Mouse (Mus musculus) midbrain, embryonic 16.5 days (tissue): Measurements from ENCODE around the gene Ptgir. TPM values are rescaled to one million over a fixed set of nuclear protein-coding genes. Genes with fewer than 3 reads are reported as not detected.

Experiments
- ATAC-seq: fragments of 200-750 bp; cut with Nextera tagmentation; 2 replicates; pipeline ENCODE4 v1.8.0; 2017; ENCODE audit warnings: moderate TSS enrichment
- H3K27ac ChIP-seq: fragments of 300-500 bp; sonication (generic); 2 replicates; pipeline ENCODE4 v1.5.1; 2014; ENCODE audit warnings: mild to moderate bottlenecking, low read length, mixed read lengths
- H3K27me3 ChIP-seq: fragments of 300-500 bp; sonication (generic); 2 replicates; pipeline ENCODE4 v1.6.1; 2014; ENCODE audit warnings: low read depth, low read length, mixed read lengths; ENCODE audit not compliant: control insufficient read depth, insufficient read depth
- H3K36me3 ChIP-seq: fragments of 300-500 bp; sonication (generic); 2 replicates; pipeline ENCODE4 v1.6.1; 2014; ENCODE audit warnings: mild to moderate bottlenecking, low read length, moderate library complexity, mixed read lengths; ENCODE audit not compliant: control insufficient read depth, insufficient read depth
- H3K4me1 ChIP-seq: fragments of 300-500 bp; sonication (generic); 2 replicates; pipeline ENCODE4 v1.6.1; 2014; ENCODE audit warnings: mild to moderate bottlenecking, low read length, mixed read lengths; ENCODE audit not compliant: control insufficient read depth, insufficient read depth
- H3K4me2 ChIP-seq: fragments of 300-500 bp; sonication (generic); 2 replicates; pipeline ENCODE4 v1.6.1; 2014; ENCODE audit warnings: mild to moderate bottlenecking, low read length, mixed read lengths
- H3K4me3 ChIP-seq: fragments of 300-500 bp; sonication (generic); 2 replicates; pipeline ENCODE4 v1.5.1; 2014; ENCODE audit warnings: low read depth, mild to moderate bottlenecking, low read length, moderate library complexity, mixed read lengths
- H3K9ac ChIP-seq: fragments of 300-500 bp; sonication (generic); 2 replicates; pipeline ENCODE4 v1.6.1; 2014; ENCODE audit warnings: low read depth, low read length, mixed read lengths
- H3K9me3 ChIP-seq: fragments of 300-500 bp; sonication (generic); replicated peaks from 2 replicates; pipeline ENCODE4 v1.6.1; 2014; ENCODE audit warnings: mild to moderate bottlenecking, low read length, mixed read lengths; ENCODE audit not compliant: control insufficient read depth, poor library complexity, severe bottlenecking
- WGBS: fragments of 180-500 bp; shearing (Covaris S2); extraction: QIAGEN DNeasy Blood & Tissue Kit; methylation state at CpG from one replicate; pipeline ENCODE4 v1.1.7; 2014; 5-methylcytosine and 5-hydroxymethylcytosine counted together
- polyA plus RNA-seq: library from polyadenylated mRNA; unstranded; fragments of >200 nt; fragmentation: Nextera tagmentation; extraction: Ambion mirVana; gene quantifications from 2 replicates; pipeline ENCODE4 v1.2.1, GENCODE M21; 2015

Ptgir gene
- polyA plus RNA-seq, 1 experiment from 2014 or later, result 0.23 TPM

GRCm38 (mm10) chr7:16923283-16924036 lies 17.2 kb downstream of the Ptgir start:
- Histone ChIP-seq H3K4me1 (peaks cover 32% of the 10 kb centered on the region), H3K27ac (peak overlapping the region; percentile 96), H3K9me3 (no peaks in the 10 kb centered on the region), H3K4me2 (peak overlapping the region; percentile 79), H3K4me3 (peak overlapping the region; percentile 74), H3K27me3 (no peaks in the 10 kb centered on the region), H3K36me3 (peaks cover 10% of the 10 kb centered on the region; the same call in 1 of the 2 replicates), H3K9ac (peak overlapping the region; percentile 90)
- 0% methylated on average over 55 of the region's 57 CpGs for WGBS
- ATAC-seq, result peak; percentile 8

- H3K27ac ChIP-seq, result peak within 1 kb of the TSS; percentile 96
- H3K4me2 ChIP-seq, result peak within 1 kb of the TSS; percentile 79
- ATAC-seq, result peak; percentile 91
- H3K4me3 ChIP-seq, result peak within 1 kb of the TSS; percentile 74
- no peaks in the 10 kb centered on the region for H3K9me3 ChIP-seq
- H3K36me3 ChIP-seq, result peaks cover 3% of the 10 kb centered on the region; the same call in 1 of the 2 replicates
- H3K27me3 ChIP-seq, result no peaks in the 10 kb centered on the region
- 1% methylated on average over 61 of the region's 64 CpGs for WGBS
- H3K4me1 ChIP-seq, result peaks cover 30% of the 10 kb centered on the region
- peak within 1 kb of the TSS; percentile 90 for H3K9ac ChIP-seq
These were observed 17.9 kb downstream of the Ptgir start, which contains the start of gene Calm3 for GRCm38 (mm10) chr7:16924037-16924834. TSS of gene Calm3 (minus strand) at chr7:16924114.

GRCm38 (mm10) chr7:16928341-16928740 lies 22.1 kb downstream of the Ptgir start:
- WGBS, result 34% methylated on average over 2 of the region's 2 CpGs
- no peak for ATAC-seq
- no peak overlapping the region for H3K4me3 ChIP-seq
- no peaks in the 10 kb centered on the region for H3K36me3 ChIP-seq
- H3K9ac ChIP-seq, result no peak overlapping the region
- H3K9me3 ChIP-seq, result no peaks in the 10 kb centered on the region
- no peak overlapping the region for H3K27ac ChIP-seq
- no peak overlapping the region for H3K4me2 ChIP-seq
- H3K4me1 ChIP-seq, result peaks cover 14% of the 10 kb centered on the region
- no peaks in the 10 kb centered on the region for H3K27me3 ChIP-seq

GRCm38 (mm10) chr7:16930850-16931249 lies 24.6 kb downstream of the Ptgir start:
- H3K4me3 ChIP-seq, result no peak overlapping the region
- 0 out of 2 replicates have a peak overlapping the region, but pooled peaks have one; percentile 24 for H3K27ac ChIP-seq
- H3K9me3 ChIP-seq, result no peaks in the 10 kb centered on the region
- no peak for ATAC-seq
- no peaks in the 10 kb centered on the region for H3K27me3 ChIP-seq
- H3K4me2 ChIP-seq, result no peak overlapping the region
- H3K36me3 ChIP-seq, result no peaks in the 10 kb centered on the region
- WGBS, result 0% methylated on average over 1 of the region's 1 CpGs
- peaks cover 20% of the 10 kb centered on the region for H3K4me1 ChIP-seq
- H3K9ac ChIP-seq, result no peak overlapping the region

GRCm38 (mm10) chr7:16931968-16932627 lies 25.8 kb downstream of the Ptgir start:
- no peak overlapping the region for H3K9ac ChIP-seq
- H3K4me2 ChIP-seq, result no peak overlapping the region
- H3K4me1 ChIP-seq, result peaks cover 20% of the 10 kb centered on the region
- no peak overlapping the region for H3K4me3 ChIP-seq
- WGBS, result 16% methylated on average over 14 of the region's 14 CpGs
- H3K27me3 ChIP-seq, result no peaks in the 10 kb centered on the region
- ATAC-seq, result peak; percentile 52
- H3K9me3 ChIP-seq, result no peaks in the 10 kb centered on the region
- no peaks in the 10 kb centered on the region for H3K36me3 ChIP-seq
- peak overlapping the region; percentile 78 for H3K27ac ChIP-seq

DNA sequence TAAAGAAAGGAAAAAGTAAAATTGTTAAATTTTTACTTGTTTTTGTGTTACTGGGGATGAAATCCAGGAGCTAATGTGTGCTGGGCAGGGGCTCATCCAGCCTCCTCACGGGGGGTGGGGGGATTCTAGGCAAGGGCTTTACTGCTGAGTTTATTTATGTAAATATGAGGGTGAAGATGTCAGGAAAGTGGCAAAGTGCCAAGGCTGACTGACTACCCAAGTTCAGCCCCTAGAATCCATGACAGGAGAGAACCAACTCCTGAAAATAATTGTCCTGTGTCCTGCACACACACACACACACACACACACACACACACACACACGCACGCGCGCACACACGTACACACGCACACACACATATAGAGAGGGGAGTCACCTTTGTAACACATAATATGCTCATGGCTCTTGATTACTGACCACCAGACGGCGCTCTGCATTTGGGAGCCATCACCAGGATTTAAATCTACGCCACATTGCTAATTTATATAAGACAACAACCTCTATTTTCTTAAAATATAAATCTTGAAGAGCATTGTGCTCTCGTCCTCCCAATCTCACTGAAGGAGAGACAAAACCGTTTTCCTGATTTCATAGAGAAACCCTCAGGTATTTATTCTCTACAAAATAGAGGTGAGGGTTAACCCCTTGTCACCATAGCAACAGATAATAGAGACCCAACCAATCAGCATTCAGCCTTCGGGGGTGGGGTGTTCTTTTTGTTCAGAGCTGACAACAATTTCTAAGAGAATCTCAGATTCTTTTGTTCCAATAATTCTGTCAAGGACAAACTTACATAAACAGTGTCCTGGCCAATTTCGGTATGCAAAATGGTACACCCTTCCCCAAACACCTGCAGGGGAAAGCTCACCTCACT lies 26.7 kb downstream of the Ptgir start:
- 18% methylated on average over 14 of the region's 14 CpGs for WGBS
- peak; percentile 63 for ATAC-seq
- peak overlapping the region; percentile 36; the same call in 1 of the 2 replicates for H3K9ac ChIP-seq

GRCm38 (mm10) chr7:16937312-16937711 lies 31.0 kb downstream of the Ptgir start:
- no peak for ATAC-seq
- Histone ChIP-seq H3K27me3 (no peaks in the 10 kb centered on the region), H3K27ac (no peak overlapping the region), H3K9me3 (no peaks in the 10 kb centered on the region), H3K4me3 (no peak overlapping the region), H3K4me1 (peaks cover 50% of the 10 kb centered on the region), H3K9ac (no peak overlapping the region), H3K4me2 (no peak overlapping the region), H3K36me3 (no peaks in the 10 kb centered on the region)
- 52% methylated on average over 4 of the region's 4 CpGs for WGBS

More for the DNA sequence above, 26.7 kb downstream of the Ptgir start:
- Histone ChIP-seq H3K9me3 (no peaks in the 10 kb centered on the region), H3K27ac (peak overlapping the region; percentile 78), H3K27me3 (no peaks in the 10 kb centered on the region), H3K4me1 (peaks cover 22% of the 10 kb centered on the region), H3K4me2 (peak overlapping the region; percentile 28), H3K4me3 (no peak overlapping the region), H3K36me3 (no peaks in the 10 kb centered on the region)
